Mouse (Mus musculus): Measurements from ENCODE around the gene Gpx1. TPM values are rescaled to one million over a fixed set of nuclear protein-coding genes. Genes with fewer than 3 reads are reported as not detected.

Gene Gpx1
- 6,133 and 6,280 TPM in 2 replicates for polyA plus RNA-seq (2015; fragmentation: Nextera tagmentation; extraction: Ambion mirVana)

DNA sequence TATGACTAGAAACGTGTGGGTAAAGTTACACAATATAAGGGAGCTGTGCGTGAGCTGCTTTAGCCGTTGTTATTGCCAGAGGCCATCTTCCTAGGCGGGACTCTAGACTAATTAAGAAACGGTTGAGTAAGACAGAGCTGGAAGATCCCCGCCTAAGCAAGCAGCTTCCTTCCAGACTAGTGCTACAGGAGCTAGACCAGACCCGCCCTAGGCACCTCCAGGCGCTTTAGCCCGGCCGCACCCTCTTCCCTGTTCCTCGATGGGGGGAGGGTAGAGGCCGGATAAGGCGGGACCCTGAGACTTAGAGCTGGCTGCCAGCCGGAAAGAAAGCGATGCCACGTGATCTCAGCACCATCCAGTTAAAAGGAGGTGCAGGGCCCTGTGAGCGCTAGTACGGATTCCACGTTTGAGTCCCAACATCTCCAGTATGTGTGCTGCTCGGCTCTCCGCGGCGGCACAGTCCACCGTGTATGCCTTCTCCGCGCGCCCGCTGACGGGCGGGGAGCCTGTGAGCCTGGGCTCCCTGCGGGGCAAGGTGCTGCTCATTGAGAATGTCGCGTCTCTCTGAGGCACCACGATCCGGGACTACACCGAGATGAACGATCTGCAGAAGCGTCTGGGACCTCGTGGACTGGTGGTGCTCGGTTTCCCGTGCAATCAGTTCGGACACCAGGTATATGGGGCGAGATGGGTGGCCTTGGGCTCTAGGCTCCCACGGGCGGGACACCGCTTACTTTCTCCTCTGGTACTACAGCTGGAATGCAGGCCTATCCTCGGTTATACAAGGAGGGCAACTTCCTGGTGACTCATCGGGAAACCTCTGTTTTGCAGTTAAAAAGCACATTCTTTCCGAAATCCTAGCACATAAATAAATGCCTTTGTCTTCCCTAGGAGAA is at the start of gene Gpx1:
Gpx1 (plus strand) TSS at position 18 of the 896 bp plus-strand sequence.
- no peaks in the 10 kb centered on the region for H3K9me3 ChIP-seq (replicated peaks)
- peaks cover 61% of the 10 kb centered on the region for H3K36me3 ChIP-seq (replicated peaks)
- H3K4me2 ChIP-seq, result peak within 1 kb of the TSS; percentile 72
- H3K9ac ChIP-seq, result peak within 1 kb of the TSS; percentile 95
- no peaks in the 10 kb centered on the region for H3K27me3 ChIP-seq
- under 1% methylated on average over 49 of the region's 49 CpGs for WGBS (ENCODE audit: insufficient replicate concordance)
- H3K27ac ChIP-seq (replicated peaks), result peak within 1 kb of the TSS; percentile 99
- H3K4me3 ChIP-seq (replicated peaks), result peak within 1 kb of the TSS; percentile 88
- peaks cover 52% of the 10 kb centered on the region for H3K4me1 ChIP-seq (replicated peaks)
- peak; percentile 92 for ATAC-seq (ENCODE audit: insufficient read depth)

DNA sequence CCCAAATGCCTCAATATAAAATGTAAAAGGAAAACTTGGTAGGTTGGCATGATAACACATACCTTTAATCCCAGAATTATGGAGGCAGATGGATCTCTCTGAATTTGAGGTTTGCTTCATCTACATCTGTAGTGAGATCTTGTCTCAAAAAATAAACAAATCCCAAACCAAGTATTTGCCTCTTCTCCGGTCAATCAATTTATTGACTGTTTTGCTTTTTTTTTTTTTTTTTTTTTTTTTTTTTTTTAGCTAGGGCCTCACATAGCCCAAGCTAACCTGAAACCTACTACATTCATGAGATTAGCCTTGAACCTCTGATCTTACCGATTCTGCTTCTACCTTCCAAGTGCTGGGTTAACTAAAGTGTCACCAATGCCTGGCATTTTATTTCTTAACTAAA is 49.4 kb upstream of the Gpx1 start:
- WGBS (ENCODE audit: insufficient replicate concordance), result 52% methylated on average over 2 of the region's 2 CpGs
- H3K27me3 ChIP-seq, result no peaks in the 10 kb centered on the region; the same call in 1 of the 2 replicates
- H3K4me1 ChIP-seq (replicated peaks), result peaks cover 29% of the 10 kb centered on the region
- H3K36me3 ChIP-seq (replicated peaks), result no peaks in the 10 kb centered on the region
- ATAC-seq (ENCODE audit: insufficient read depth), result no peak
- peak overlapping the region; percentile 84 for H3K4me2 ChIP-seq
- H3K9me3 ChIP-seq (replicated peaks), result no peaks in the 10 kb centered on the region
- H3K4me3 ChIP-seq (replicated peaks), result peak overlapping the region; percentile 66
- 0 out of 2 replicates have a peak overlapping the region, but pooled peaks have one; percentile 66 for H3K9ac ChIP-seq
- 0 out of 2 replicates have a peak overlapping the region, but pooled peaks have one; percentile 79 for H3K27ac ChIP-seq (replicated peaks)

DNA sequence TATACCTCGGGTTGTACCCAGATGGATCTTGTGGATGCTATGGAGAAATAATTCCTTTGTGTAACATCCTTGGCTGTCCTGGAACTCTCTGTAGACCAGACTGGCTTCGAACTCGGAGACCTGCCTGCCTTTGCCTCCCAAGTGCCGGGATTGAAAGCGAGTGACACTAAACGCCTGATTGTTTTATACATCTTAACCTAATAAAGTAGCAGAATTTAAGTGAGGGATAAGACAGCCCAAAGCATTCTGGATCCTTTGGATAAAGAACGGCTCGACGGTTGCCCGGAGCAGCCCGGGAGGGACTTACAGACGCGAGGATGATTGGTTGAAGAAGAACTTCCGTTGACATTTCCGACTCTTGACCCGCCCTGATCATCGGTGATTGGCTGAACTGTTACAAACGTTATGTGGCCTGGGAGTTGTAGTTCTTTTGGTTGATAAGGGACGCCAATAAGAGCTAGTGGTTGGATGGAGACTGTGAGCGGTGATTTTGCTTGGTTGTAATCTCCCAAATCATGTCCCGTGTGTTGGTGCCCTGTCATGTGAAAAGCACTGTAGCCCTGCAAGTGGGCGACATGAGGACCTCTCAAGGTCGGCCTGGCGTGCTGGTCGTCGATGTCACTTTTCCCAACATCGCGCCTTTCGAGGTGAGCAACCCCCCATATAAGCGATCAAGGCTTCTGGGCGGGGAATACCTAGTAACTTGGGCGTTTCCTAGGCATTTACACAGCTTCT is 48.5 kb upstream of the Gpx1 start, which contains the start of gene Nicn1:
Nicn1 (plus strand) TSS at position 414 of the 735 bp plus-strand sequence.
- Histone ChIP-seq H3K27me3 (no peaks in the 10 kb centered on the region; the same call in 1 of the 2 replicates), H3K9ac (peak within 1 kb of the TSS; percentile 66), H3K4me2 (peak within 1 kb of the TSS; percentile 84), H3K4me1 (replicated peaks) (peaks cover 26% of the 10 kb centered on the region), H3K4me3 (replicated peaks) (peak within 1 kb of the TSS; percentile 66), H3K9me3 (replicated peaks) (no peaks in the 10 kb centered on the region), H3K27ac (replicated peaks) (peak within 1 kb of the TSS; percentile 79), H3K36me3 (replicated peaks) (no peaks in the 10 kb centered on the region)
- ATAC-seq (ENCODE audit: insufficient read depth), result peak; percentile 99
- under 1% methylated on average over 32 of the region's 32 CpGs for WGBS (ENCODE audit: insufficient replicate concordance)

DNA sequence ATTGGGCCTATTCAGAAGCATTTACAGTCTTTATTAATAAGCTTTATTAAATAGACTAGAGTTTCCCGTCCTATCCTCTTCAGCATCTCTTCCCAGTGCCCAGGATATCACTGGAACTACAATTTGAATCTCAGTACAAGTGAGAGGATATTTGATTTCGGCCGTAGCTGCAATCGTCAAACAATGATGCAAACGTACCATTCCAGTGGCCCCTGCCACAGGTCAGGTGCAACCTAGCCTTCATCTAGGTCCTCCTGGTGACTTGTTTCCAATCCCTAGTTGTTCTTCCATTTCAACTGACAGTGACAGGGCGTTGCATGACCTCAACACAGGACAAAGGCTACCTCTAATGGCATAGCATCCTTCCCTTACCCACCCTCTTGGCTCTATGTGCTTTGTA is 47.9 kb upstream of the Gpx1 start:
- H3K36me3 ChIP-seq (replicated peaks), result no peaks in the 10 kb centered on the region

DNA sequence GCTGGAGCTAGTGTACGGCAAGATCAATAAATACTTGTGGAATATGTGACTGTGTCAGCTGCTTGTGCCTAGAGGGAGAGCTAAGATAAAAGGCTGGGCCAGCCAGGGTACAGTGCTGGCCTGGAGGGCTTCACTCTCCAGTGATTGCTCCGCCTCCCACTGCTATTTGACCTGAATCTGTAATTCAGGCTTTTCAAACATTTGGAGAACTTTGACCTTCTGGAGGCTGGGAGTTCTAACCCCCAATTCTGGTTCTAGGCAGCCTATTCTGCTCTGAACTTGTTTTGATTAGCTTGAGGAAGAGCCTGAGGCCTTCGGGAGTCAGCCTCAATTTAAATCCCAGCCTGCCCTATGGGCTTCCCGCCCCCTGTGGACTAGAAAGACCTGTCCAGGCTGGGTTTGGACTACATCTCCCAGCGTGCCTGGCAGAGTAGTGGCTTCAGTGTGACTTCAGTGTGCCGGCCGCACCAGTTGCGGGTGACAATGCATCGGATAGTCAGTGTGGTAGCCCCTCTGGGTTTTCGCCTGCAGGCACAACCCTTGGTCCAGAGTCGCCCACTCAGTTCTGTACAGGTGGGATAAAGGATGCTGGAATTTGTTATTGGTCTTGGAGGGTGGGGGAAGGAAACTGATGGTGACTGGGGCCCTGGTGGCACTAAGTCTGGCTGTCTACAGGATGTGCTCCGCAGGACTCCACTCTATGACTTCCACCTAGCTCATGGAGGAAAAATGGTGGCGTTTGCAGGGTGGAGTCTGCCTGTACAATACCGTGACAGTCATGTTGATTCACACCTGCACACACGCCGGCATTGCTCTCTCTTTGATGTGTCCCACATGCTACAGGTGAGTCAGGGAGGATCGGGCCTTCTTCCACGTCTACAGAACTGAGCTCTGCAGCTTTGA is 42.0 kb upstream of the Gpx1 start, which contains the start of gene Amt:
Amt (plus strand) TSS at position 401 of the 903 bp plus-strand sequence.
- Histone ChIP-seq H3K36me3 (replicated peaks) (peaks cover 10% of the 10 kb centered on the region; the same call in 1 of the 2 replicates), H3K27ac (replicated peaks) (peak within 1 kb of the TSS; percentile 74), H3K9me3 (replicated peaks) (no peaks in the 10 kb centered on the region), H3K9ac (no peak within 1 kb of the TSS), H3K4me2 (peak within 1 kb of the TSS; percentile 36), H3K4me1 (replicated peaks) (peaks cover 19% of the 10 kb centered on the region; the same call in 1 of the 2 replicates), H3K4me3 (replicated peaks) (peak within 1 kb of the TSS; percentile 20), H3K27me3 (no peaks in the 10 kb centered on the region; the same call in 1 of the 2 replicates)
- WGBS (ENCODE audit: insufficient replicate concordance), result 47% methylated on average over 18 of the region's 18 CpGs
- ATAC-seq (ENCODE audit: insufficient read depth), result peak; percentile 75

More for the DNA sequence above, 47.9 kb upstream of the Gpx1 start:
- no peak for ATAC-seq (ENCODE audit: insufficient read depth)
- peak overlapping the region; percentile 66 for H3K4me3 ChIP-seq (replicated peaks)
- peaks cover 29% of the 10 kb centered on the region for H3K4me1 ChIP-seq (replicated peaks)
- no peaks in the 10 kb centered on the region; the same call in 1 of the 2 replicates for H3K27me3 ChIP-seq
- 53% methylated on average over 6 of the region's 6 CpGs for WGBS (ENCODE audit: insufficient replicate concordance)
- peak overlapping the region; percentile 84 for H3K4me2 ChIP-seq
- H3K27ac ChIP-seq (replicated peaks), result peak overlapping the region; percentile 51
- H3K9ac ChIP-seq, result peak overlapping the region; percentile 30; the same call in 1 of the 2 replicates
- H3K9me3 ChIP-seq (replicated peaks), result no peaks in the 10 kb centered on the region

DNA sequence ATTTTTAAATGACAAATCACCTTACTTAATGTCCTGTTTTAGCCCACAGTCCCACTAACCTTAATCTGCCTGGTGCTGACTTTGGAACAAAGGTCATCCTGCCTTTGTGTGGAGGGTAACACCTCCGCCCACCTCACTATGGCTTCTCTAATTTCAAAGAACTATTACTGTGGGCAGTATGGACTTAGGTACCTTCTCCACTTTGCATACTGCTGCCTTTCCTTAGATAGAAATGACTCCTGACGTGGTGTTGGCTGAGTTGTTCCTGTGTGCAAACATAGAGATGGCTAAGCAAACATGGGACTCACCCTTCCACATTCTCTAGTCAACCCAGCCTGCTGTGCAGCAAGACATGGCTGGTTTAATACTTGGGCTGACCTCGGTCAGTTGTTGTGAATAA is 36.9 kb upstream of the Gpx1 start:
- H3K4me1 ChIP-seq (replicated peaks), result peaks cover 36% of the 10 kb centered on the region
- WGBS (ENCODE audit: insufficient replicate concordance), result 63% methylated on average over 3 of the region's 3 CpGs
- no peaks in the 10 kb centered on the region for H3K27me3 ChIP-seq
- H3K9ac ChIP-seq, result no peak overlapping the region
- no peaks in the 10 kb centered on the region for H3K9me3 ChIP-seq (replicated peaks)
- H3K4me2 ChIP-seq, result no peak overlapping the region
- ATAC-seq (ENCODE audit: insufficient read depth), result no peak
- H3K4me3 ChIP-seq (replicated peaks), result no peak overlapping the region
- H3K36me3 ChIP-seq (replicated peaks), result peaks cover 29% of the 10 kb centered on the region
- 0 out of 2 replicates have a peak overlapping the region, but pooled peaks have one; percentile 53 for H3K27ac ChIP-seq (replicated peaks)

DNA sequence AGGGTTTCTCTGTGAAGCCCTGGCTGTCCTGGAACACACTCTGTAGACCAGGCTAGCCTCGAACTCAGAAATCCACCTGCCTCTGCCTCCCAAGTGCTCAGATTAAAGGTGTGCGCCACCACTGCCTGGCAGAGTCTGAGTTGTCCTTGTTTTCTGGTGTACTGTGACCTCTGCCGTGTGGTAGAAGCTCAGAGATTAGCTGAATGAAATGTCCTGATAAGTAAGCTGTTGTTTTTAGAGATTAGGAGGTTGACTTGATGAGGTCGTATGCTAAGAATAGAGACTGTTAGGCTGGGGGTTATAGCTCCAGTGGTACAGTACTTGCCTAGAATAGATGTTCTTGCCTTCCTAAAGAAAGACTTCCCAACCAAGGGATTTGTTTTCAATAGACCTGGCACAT is 34.0 kb upstream of the Gpx1 start:
- H3K27ac ChIP-seq (replicated peaks), result peak overlapping the region; percentile 100
- H3K36me3 ChIP-seq (replicated peaks), result peaks cover 31% of the 10 kb centered on the region

DNA sequence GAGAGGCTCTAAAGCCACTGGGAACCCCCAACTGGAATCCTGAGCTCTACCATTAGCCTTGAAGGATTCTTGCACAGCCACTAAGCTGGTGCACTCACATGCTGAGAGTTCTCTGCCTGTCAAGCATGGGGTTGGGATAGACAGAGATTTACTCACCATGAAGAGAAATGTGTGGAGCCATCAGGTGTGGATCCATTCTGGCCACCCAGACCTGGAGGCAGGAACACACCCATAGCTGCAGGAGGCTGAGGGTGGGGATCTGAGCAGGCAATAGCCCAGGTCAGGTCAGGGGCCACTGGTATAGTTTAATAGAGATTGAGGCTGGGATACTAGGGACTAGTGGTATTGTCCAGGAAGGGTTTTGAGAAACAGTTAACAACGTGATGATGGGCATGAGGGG is 33.5 kb upstream of the Gpx1 start:
- peak overlapping the region; percentile 85 for H3K4me3 ChIP-seq (replicated peaks)
- H3K9me3 ChIP-seq (replicated peaks), result no peaks in the 10 kb centered on the region
- H3K27ac ChIP-seq (replicated peaks), result peak overlapping the region; percentile 100
- no peak for ATAC-seq (ENCODE audit: insufficient read depth)
- peak overlapping the region; percentile 85 for H3K9ac ChIP-seq
- peaks cover 36% of the 10 kb centered on the region for H3K36me3 ChIP-seq (replicated peaks)
- peak overlapping the region; percentile 90 for H3K4me2 ChIP-seq
- 3% methylated on average over 1 of the region's 1 CpGs for WGBS (ENCODE audit: insufficient replicate concordance)
- H3K4me1 ChIP-seq (replicated peaks), result peaks cover 62% of the 10 kb centered on the region
- H3K27me3 ChIP-seq, result no peaks in the 10 kb centered on the region

More for the DNA sequence above, 34.0 kb upstream of the Gpx1 start:
- no peak for ATAC-seq (ENCODE audit: insufficient read depth)
- Histone ChIP-seq H3K27me3 (no peaks in the 10 kb centered on the region), H3K9me3 (replicated peaks) (no peaks in the 10 kb centered on the region), H3K4me1 (replicated peaks) (peaks cover 57% of the 10 kb centered on the region), H3K4me3 (replicated peaks) (peak overlapping the region; percentile 85), H3K9ac (peak overlapping the region; percentile 85), H3K4me2 (peak overlapping the region; percentile 90)
- 31% methylated on average over 4 of the region's 4 CpGs for WGBS (ENCODE audit: insufficient replicate concordance)

DNA sequence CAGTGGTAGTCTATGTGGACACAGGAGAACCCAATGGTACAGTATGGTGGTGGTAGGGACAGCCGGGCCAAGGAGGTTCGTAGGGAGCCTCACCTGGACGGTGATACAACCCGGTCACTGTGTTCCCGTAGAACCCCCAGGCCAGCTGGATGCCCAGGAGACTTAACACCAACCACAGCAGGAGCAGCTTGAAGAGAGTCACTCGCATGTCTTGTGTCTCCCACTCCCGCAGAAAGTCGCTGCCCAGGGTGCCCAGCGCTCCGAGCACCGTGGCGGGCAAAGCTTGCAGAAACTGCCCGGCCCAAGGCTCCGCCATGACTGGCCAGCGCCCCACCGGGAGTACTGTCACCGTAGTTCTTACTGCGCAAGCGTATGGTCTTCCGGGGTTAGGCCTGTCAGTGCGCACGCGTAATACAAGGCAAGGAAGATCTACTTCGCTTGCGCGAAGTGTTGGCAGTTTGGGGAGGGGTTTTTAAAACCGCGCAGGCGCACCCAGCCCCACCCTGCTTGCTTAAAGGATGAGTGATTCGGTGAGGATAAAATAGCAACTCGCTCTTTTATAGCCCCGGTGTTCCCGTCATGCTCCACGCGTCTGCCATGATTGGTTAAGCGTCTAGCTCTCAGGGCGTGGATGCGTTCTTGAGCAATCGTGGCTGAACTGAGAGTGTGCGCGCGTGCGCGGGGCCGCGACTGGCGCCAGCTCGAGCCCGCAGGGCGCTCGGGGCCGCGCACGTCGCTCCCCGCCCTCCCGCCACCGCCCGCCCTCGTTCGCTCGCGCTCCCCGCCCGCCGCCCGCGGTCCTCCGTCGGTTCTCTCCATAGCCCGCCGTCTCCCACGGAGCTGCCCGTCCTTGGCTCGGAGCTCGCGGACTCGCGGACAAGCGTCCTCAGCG is 32.8 kb upstream of the Gpx1 start, which contains the start of the genes Rhoa and Tcta:
Rhoa (plus strand) TSS at position 501 of the 892 bp plus-strand sequence.
Tcta (minus strand) TSS at position 532 of the 892 bp plus-strand sequence.
- Histone ChIP-seq H3K27ac (replicated peaks) (peak within 1 kb of the TSS; percentile 100), H3K27me3 (no peaks in the 10 kb centered on the region), H3K4me3 (replicated peaks) (peak within 1 kb of the TSS; percentile 85), H3K36me3 (replicated peaks) (peaks cover 35% of the 10 kb centered on the region), H3K4me1 (replicated peaks) (peaks cover 62% of the 10 kb centered on the region), H3K9ac (peak within 1 kb of the TSS; percentile 100), H3K4me2 (peak within 1 kb of the TSS; percentile 90), H3K9me3 (replicated peaks) (no peaks in the 10 kb centered on the region)
- peak; percentile 90 for ATAC-seq (ENCODE audit: insufficient read depth)
- under 1% methylated on average over 81 of the region's 81 CpGs for WGBS (ENCODE audit: insufficient replicate concordance)
